Mouse (Mus musculus) E14TG2a.4 (cell line): ENCODE results near the gene Mlkl.

Experiments
- H3K27me3 ChIP-seq: 2 replicates; pipeline ENCODE4 v1.6.1; 2014; ENCODE audit warnings: low read length, control low read depth; ENCODE audit not compliant: insufficient read depth
- H3K36me3 ChIP-seq: 2 replicates; pipeline ENCODE4 v1.6.1; 2014; ENCODE audit warnings: low read length, control low read depth; ENCODE audit not compliant: insufficient read depth
- H3K4me1 ChIP-seq: replicated peaks from 2 replicates; pipeline ENCODE4 v1.6.1; 2014; ENCODE audit warnings: low read depth, low read length, control low read depth
- H3K4me3 ChIP-seq: replicated peaks from 2 replicates; pipeline ENCODE4 v1.5.1; 2014; ENCODE audit warnings: mild to moderate bottlenecking, low read length
- H3K9me3 ChIP-seq: 2 replicates; pipeline ENCODE4 v1.6.1; 2014; ENCODE audit warnings: low read length, control low read depth
- CTCF ChIP-seq: conservative IDR thresholded peaks from 2 replicates; pipeline ENCODE4 v1.5.1; 2014; ENCODE audit warnings: low read length
- NANOG ChIP-seq: IDR thresholded peaks from 2 replicates; pipeline ENCODE4 v1.6.1; 2014; ENCODE audit warnings: borderline replicate concordance, low read length, mixed read lengths
- POU5F1 ChIP-seq: IDR thresholded peaks from 2 replicates; pipeline ENCODE4 v1.6.1; 2014; ENCODE audit warnings: low read length, borderline replicate concordance

Gene Mlkl

DNA sequence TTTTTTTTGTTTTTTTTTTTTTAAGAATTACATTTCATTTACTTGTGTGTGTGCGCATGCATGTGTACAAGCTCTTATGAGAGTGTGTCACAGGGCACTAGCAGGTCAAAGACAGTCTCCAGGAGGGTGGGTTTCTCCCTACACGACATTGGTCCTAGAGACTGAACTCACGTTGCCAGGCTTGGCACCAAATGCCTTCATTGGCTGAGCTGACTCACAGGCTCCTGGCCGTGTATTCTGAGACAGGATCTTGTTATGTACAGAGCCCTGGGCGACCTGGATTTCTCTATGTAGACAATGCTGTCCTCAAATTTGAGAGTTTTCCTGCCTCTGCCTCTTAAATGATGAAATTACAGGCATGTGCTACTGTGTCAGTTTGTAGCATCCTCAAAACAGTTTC is 22.0 kb upstream of the Mlkl start:
- no peaks in the 10 kb centered on the region for H3K9me3 ChIP-seq
- H3K36me3 ChIP-seq: no peaks in the 10 kb centered on the region
- H3K27me3 ChIP-seq: peaks cover 26% of the 10 kb centered on the region
- no peaks in the 10 kb centered on the region; the same call in 1 of the 2 replicates for H3K4me1 ChIP-seq
- H3K4me3 ChIP-seq: no peak overlapping the region
- TF ChIP-seq NANOG (no peak), CTCF (no peak), POU5F1 (no peak)

DNA sequence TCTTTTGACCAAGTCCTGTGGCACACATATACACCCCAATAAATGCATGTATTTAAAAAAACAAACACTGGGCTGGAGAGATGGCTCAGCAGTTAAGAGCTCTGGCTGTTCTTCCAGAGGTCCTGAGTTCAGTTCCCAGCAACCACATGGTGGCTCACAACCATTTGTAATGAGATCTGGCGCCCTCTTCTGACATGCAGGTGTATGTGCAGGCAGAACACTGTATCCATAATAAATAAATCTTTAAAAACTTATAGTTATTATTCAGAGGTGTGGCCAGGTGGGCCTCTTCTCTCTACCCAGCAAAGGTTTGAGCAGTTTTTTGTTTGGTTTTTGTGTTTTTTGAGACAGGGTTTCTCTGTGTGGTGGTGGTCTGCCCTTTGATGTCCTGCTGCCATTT is 20.9 kb upstream of the Mlkl start:
- peaks cover 18% of the 10 kb centered on the region for H3K27me3 ChIP-seq
- no peaks in the 10 kb centered on the region for H3K36me3 ChIP-seq
- no peaks in the 10 kb centered on the region; the same call in 1 of the 2 replicates for H3K4me1 ChIP-seq
- TF ChIP-seq NANOG (no peak), CTCF (peak; percentile 61)
- no peak overlapping the region for H3K4me3 ChIP-seq
- no peaks in the 10 kb centered on the region for H3K9me3 ChIP-seq

DNA sequence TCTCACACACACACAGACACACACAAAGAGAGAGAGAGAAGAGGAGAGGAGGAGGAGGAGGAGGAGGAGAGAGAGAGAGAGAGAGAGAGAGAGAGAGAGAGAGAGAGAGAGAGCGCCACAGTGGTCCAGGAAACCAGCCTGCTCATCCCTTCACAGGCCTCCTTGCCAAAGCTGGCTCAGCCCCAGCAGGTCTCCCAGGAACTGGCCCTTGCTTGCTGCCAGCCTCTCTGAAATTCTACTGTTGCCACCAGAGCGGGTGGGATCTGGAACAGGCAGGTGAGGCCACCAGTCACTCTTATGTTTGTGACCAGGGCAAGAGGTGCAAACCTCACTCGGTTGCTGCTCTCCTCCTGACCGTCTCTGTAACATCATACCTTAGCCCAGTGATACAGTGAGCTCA is 19.5 kb upstream of the Mlkl start:
- TF ChIP-seq CTCF (no peak), POU5F1 (no peak), NANOG (no peak)
- Histone ChIP-seq H3K27me3 (peaks cover 9% of the 10 kb centered on the region; the same call in 1 of the 2 replicates), H3K9me3 (no peaks in the 10 kb centered on the region), H3K4me1 (no peaks in the 10 kb centered on the region; the same call in 1 of the 2 replicates), H3K4me3 (no peak overlapping the region), H3K36me3 (no peaks in the 10 kb centered on the region)

DNA sequence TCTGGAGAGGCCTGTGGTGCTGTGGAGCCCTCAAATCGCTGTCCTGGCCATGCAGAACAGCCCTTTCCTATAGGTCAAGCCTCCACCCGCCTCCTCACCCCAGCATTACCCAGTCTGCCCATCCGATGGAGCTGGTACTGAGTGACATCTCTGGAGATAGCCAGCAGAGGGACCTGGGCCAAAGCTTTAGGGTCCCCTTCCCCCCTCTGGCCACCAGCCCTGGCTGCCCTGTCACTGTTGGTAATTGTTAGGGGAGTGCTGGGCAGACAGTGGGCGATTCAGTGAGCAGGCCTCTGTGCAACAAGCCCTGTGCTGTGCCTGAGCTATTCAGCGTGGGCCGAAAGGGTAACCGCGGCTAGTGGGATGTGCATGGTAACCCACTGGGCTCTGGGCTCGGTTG is 15.5 kb upstream of the Mlkl start:
- Histone ChIP-seq H3K27me3 (peaks cover 20% of the 10 kb centered on the region), H3K4me1 (0 out of 2 replicates have a peak, but pooled peaks cover 3% of the 10 kb centered on the region), H3K36me3 (no peaks in the 10 kb centered on the region), H3K9me3 (no peaks in the 10 kb centered on the region), H3K4me3 (no peak overlapping the region)
- TF ChIP-seq NANOG: no peak
- no peak for TF ChIP-seq CTCF
- TF ChIP-seq POU5F1: no peak

DNA sequence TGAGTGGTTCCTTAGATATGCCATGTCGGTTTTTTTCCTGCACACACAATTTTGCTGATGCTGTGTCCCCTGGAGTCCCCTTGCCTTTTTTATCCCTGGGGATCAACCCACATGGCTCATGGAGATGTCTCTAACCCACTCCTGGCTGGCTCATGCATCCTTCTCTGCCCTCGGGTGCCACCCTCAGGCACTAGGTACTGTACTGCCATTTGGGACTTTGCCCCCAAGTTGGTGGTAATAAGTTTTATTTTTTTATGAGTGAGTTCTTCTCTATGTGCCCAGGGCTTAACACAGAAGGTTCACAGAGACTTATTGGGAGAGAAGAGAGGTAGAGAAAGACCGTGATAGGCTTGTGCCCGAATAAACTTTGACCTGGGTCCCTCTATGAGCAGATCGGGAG is 14.3 kb upstream of the Mlkl start:
- Histone ChIP-seq H3K4me3 (no peak overlapping the region), H3K36me3 (no peaks in the 10 kb centered on the region), H3K9me3 (no peaks in the 10 kb centered on the region), H3K4me1 (0 out of 2 replicates have a peak, but pooled peaks cover 3% of the 10 kb centered on the region), H3K27me3 (peaks cover 25% of the 10 kb centered on the region)
- TF ChIP-seq CTCF (no peak), POU5F1 (no peak), NANOG (no peak)

DNA sequence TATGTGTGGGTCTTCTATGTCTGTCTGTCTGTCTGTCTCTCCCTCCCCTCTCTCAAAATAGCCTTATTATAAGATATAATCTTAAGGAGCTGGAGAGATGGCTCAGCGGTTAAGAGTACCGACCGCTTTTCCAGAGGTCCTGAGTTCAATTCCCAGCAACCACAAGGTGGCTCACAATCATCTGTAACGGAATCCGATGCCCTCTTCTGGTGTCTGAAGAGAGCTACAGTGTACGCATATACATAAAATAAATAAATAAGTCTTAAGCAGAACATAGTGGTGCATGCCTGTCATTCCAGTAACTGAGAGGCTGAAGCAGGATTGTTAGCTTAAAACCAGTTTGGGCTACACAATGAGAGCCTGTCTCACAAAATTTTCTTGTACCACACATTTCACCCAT is 12.6 kb upstream of the Mlkl start:
- Histone ChIP-seq H3K4me1 (0 out of 2 replicates have a peak, but pooled peaks cover 3% of the 10 kb centered on the region), H3K9me3 (no peaks in the 10 kb centered on the region), H3K4me3 (no peak overlapping the region), H3K36me3 (no peaks in the 10 kb centered on the region), H3K27me3 (peaks cover 31% of the 10 kb centered on the region)
- TF ChIP-seq CTCF (no peak), NANOG (no peak), POU5F1 (no peak)

DNA sequence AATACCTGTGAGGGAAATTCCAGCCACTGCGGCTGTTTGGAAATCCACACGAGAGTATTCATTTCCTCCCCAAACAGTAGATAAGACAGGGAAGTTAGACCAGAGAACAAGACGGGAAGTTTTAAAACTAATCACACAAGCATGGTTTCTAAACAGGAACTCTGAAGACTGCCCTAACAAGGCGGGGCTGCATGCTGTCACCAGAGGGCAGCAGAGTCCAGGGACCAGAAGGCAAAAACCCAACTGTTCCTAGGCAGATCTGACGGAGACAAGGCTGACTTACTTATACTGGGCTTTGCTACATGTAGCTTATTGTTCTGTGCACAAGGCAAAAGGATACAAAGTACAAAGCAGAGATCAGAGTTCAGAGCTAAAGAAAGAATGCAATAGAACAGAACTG is 5.2 kb upstream of the Mlkl start:
- Histone ChIP-seq H3K36me3 (no peaks in the 10 kb centered on the region), H3K4me3 (no peak overlapping the region), H3K9me3 (no peaks in the 10 kb centered on the region), H3K4me1 (peaks cover 3% of the 10 kb centered on the region; the same call in 1 of the 2 replicates), H3K27me3 (peaks cover 32% of the 10 kb centered on the region)
- TF ChIP-seq NANOG (no peak), CTCF (peak; percentile 79)

DNA sequence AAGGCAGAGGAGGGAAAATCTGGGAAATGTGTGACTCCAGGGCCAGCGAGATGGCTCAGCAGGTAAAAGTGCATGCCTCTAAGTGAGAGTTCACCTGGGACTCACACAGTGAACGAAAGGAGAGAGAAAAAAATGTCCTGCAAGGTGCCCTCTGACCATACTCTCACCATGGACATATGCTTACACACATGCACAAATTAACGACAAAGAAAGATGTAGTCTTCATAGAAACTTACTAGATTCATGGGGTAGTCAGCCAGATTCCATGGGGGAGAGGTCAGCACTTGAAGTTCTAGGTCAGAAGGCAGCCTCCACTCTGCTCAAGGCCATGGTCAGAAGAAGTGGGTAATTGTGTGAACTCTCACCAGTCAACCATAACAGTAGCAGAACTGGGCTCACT is 2.2 kb upstream of the Mlkl start:
- TF ChIP-seq POU5F1 (no peak), NANOG (no peak), CTCF (no peak)
- Histone ChIP-seq H3K4me1 (peaks cover 14% of the 10 kb centered on the region; the same call in 1 of the 2 replicates), H3K4me3 (no peak overlapping the region)

DNA sequence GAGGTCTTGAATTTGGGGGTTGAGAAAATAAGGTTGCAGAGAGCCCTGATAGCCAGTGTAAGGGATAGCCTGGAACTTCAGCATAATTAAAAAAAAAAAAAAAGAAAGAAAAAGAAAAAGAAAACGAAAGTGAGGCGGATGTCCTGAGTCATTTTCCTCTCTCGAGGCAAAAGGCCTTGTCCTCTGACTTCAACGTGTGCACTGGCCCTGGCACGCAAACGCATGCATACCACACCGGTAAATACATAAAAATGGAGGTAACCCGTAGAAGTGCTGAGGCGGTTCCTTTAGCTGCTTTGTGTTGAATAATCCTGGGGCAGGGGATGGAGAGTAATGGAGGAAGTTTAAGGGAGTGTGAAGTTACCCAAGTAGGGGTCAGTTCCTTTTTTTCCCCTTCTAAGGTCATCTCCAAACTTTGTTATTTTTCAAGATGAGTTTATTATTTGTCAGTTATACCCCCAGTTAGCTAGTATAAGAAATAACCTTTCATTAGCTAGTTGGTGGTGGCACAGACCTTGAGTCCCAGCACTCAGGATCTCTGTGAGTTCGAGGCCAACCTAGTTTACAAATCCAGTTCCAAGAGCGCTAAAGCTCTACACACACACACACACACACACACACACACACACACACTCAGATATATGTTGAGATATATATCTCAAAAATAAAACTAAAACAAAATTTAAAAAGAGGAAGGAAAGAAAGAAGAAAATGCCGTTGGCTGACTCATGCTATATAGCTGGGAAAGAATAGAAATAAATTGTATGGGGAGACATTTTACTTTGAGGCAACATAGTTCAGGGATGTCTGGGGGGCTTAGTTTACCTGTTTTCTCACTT is 612 bp upstream of the Mlkl start:
- H3K4me3 ChIP-seq: peak overlapping the region; percentile 78
- peaks cover 14% of the 10 kb centered on the region; the same call in 1 of the 2 replicates for H3K4me1 ChIP-seq
- no peaks in the 10 kb centered on the region for H3K9me3 ChIP-seq
- no peaks in the 10 kb centered on the region for H3K36me3 ChIP-seq
- H3K27me3 ChIP-seq: peaks cover 58% of the 10 kb centered on the region
- TF ChIP-seq CTCF: no peak
- TF ChIP-seq NANOG: no peak
- TF ChIP-seq POU5F1: no peak

More for the DNA sequence above, 2.2 kb upstream of the Mlkl start:
- Histone ChIP-seq H3K9me3 (no peaks in the 10 kb centered on the region), H3K36me3 (no peaks in the 10 kb centered on the region), H3K27me3 (peaks cover 43% of the 10 kb centered on the region)
